Comparison of ENCODE assay signal across 8 mouse cellular contexts in the genomic region with DNA sequence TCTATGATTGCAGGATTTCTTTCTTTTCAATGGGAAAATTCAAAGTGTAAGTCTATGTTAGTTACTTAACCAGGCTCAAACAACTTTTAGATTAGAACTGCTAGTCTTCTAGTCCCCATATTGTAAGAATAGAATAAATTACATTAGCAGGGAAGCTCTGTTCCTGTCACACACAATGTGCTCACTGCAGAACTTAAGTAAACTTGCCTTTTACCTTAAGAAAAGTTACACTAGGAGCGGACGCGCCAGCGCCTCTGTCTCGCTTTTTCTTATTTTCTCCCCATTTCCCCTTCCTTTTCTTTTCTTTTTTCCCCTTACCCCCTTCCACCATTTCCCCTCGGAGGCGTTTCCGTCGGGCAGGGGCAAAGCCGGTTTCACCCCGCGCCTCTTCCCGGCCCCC. TPM values are rescaled to one million over a fixed set of nuclear protein-coding genes. Genes with fewer than 3 reads are reported as not detected.
DNase-seq lines count a peak whose midpoint lies in the region; ATAC-seq and TF ChIP-seq lines count a peak whose summit lies in the region.

No protein-coding gene starts in this region.

- H3K4me3 ChIP-seq in lung, embryonic 14.5 days (ENCODE audit: low read depth, low read length): peak overlapping the region; percentile 41
- H3K4me3 ChIP-seq in forebrain, embryonic 14.5 days (ENCODE audit: low read depth, low read length): peak overlapping the region; percentile 14
- peak overlapping the region; percentile 41 for H3K4me3 ChIP-seq in limb, embryonic 15.5 days
- H3K4me3 ChIP-seq in stomach, embryonic 14.5 days (ENCODE audit: low read depth, low read length): peak overlapping the region; percentile 35

- no peak overlapping the region for H3K27ac ChIP-seq in lung, embryonic 14.5 days (ENCODE audit: low read depth)
- no peak overlapping the region for H3K27ac ChIP-seq in forebrain, embryonic 14.5 days (ENCODE audit: low read depth, low read length)
- no peak overlapping the region for H3K27ac ChIP-seq in limb, embryonic 15.5 days
- H3K27ac ChIP-seq in stomach, embryonic 14.5 days (ENCODE audit: low read length): no peak overlapping the region

- ATAC-seq in lung, embryonic 14.5 days (ENCODE audit: insufficient read depth): no peak
- ATAC-seq in forebrain, embryonic 14.5 days: no peak
- ATAC-seq in limb, embryonic 15.5 days (ENCODE audit: insufficient number of reproducible peaks, low FRiP score, low TSS enrichment, low read depth): no peak
- no peak for ATAC-seq in stomach, embryonic 14.5 days (ENCODE audit: insufficient number of reproducible peaks, insufficient read depth, low FRiP score, low read depth)

- peaks cover 15% of the 10 kb centered on the region; the same call in 1 of the 2 replicates for H3K27me3 ChIP-seq in lung, embryonic 14.5 days (ENCODE audit: insufficient read depth, low read length)
- peaks cover 9% of the 10 kb centered on the region for H3K27me3 ChIP-seq in forebrain, embryonic 14.5 days (replicated peaks; ENCODE audit: control insufficient read depth, insufficient read depth, low read length)
- peaks cover 20% of the 10 kb centered on the region for H3K27me3 ChIP-seq in limb, embryonic 15.5 days
- 0 out of 2 replicates have a peak, but pooled peaks cover 5% of the 10 kb centered on the region for H3K27me3 ChIP-seq in stomach, embryonic 14.5 days (ENCODE audit: control insufficient read depth, insufficient read depth, low read length)

- no peaks in the 10 kb centered on the region for H3K4me1 ChIP-seq in lung, embryonic 14.5 days (ENCODE audit: insufficient read depth)
- H3K4me1 ChIP-seq in forebrain, embryonic 14.5 days (ENCODE audit: control insufficient read depth, insufficient read depth, low read length): no peaks in the 10 kb centered on the region
- H3K4me1 ChIP-seq in limb, embryonic 15.5 days: no peaks in the 10 kb centered on the region; the same call in 1 of the 2 replicates
- no peaks in the 10 kb centered on the region for H3K4me1 ChIP-seq in stomach, embryonic 14.5 days (ENCODE audit: control insufficient read depth, insufficient read depth, low read length)

- TF ChIP-seq CTCF in lung, embryonic 14.5 days (IDR thresholded peaks at IDR 0.05; ENCODE audit: low read depth): no peak

- no peaks in the 10 kb centered on the region for H3K9me3 ChIP-seq in lung, embryonic 14.5 days (ENCODE audit: low read depth, low read length)
- no peaks in the 10 kb centered on the region for H3K9me3 ChIP-seq in forebrain, embryonic 14.5 days (replicated peaks; ENCODE audit: control insufficient read depth, low read length)
- no peaks in the 10 kb centered on the region for H3K9me3 ChIP-seq in limb, embryonic 15.5 days
- no peaks in the 10 kb centered on the region for H3K9me3 ChIP-seq in stomach, embryonic 14.5 days (ENCODE audit: control insufficient read depth, low read depth, low read length)

- peak; percentile 7 for DNase-seq in lung, embryonic 14.5 days
- no peak for DNase-seq in lung, postnatal 36 days
- no peak for DNase-seq in forebrain, embryonic 14.5 days (ENCODE audit: low spot score)
- DNase-seq in yolk sac, embryonic 10.5 days (ENCODE audit: low spot score): no peak
- DNase-seq in spleen, adult 18-20 months: no peak
- DNase-seq in gastrocnemius, postnatal 25 days: no peak

- 7% methylated on average over 13 of the region's 13 CpGs for WGBS in lung, embryonic 14.5 days
- WGBS in forebrain, embryonic 14.5 days: 6% methylated on average over 13 of the region's 13 CpGs
- WGBS in limb, embryonic 15.5 days: 7% methylated on average over 13 of the region's 13 CpGs
- WGBS in stomach, embryonic 14.5 days: 3% methylated on average over 13 of the region's 13 CpGs

- peak overlapping the region; percentile 68 for H3K4me2 ChIP-seq in lung, embryonic 14.5 days
- H3K4me2 ChIP-seq in forebrain, embryonic 14.5 days (ENCODE audit: low read length): peak overlapping the region; percentile 41
- H3K4me2 ChIP-seq in limb, embryonic 15.5 days: peak overlapping the region; percentile 71
- H3K4me2 ChIP-seq in stomach, embryonic 14.5 days (replicated peaks; ENCODE audit: low read depth, low read length): peak overlapping the region; percentile 61

- peak overlapping the region; percentile 43; the same call in 1 of the 2 replicates for H3K9ac ChIP-seq in lung, embryonic 14.5 days
- H3K9ac ChIP-seq in forebrain, embryonic 14.5 days (ENCODE audit: low read length): no peak overlapping the region
- no peak overlapping the region for H3K9ac ChIP-seq in limb, embryonic 15.5 days
- H3K9ac ChIP-seq in stomach, embryonic 14.5 days (replicated peaks; ENCODE audit: low read depth, low read length): no peak overlapping the region

- H3K36me3 ChIP-seq in lung, embryonic 14.5 days (ENCODE audit: insufficient read depth): no peaks in the 10 kb centered on the region
- H3K36me3 ChIP-seq in forebrain, embryonic 14.5 days (ENCODE audit: control insufficient read depth, insufficient read depth, low read length): no peaks in the 10 kb centered on the region
- H3K36me3 ChIP-seq in limb, embryonic 15.5 days: no peaks in the 10 kb centered on the region
- no peaks in the 10 kb centered on the region for H3K36me3 ChIP-seq in stomach, embryonic 14.5 days (ENCODE audit: control insufficient read depth, insufficient read depth, low read length)

RNA-seq across cellular contexts. Expression of gene Zmym2, which starts 21.8 kb away (rescaled TPM):
- polyA plus RNA-seq in lung, embryonic 14.5 days (2014; fragmentation: Nextera tagmentation; extraction: Ambion mirVana): 45.1 and 49.5 TPM in 2 replicates
- 54.7 and 73.1 TPM in 2 replicates for polyA plus RNA-seq in forebrain, embryonic 14.5 days (2014; fragmentation: Nextera tagmentation; extraction: Ambion mirVana)
- polyA plus RNA-seq in limb, embryonic 15.5 days (2015; fragmentation: Nextera tagmentation; extraction: Ambion mirVana): 34.0 and 38.2 TPM in 2 replicates
- 47.3 and 54.0 TPM in 2 replicates for polyA plus RNA-seq in stomach, embryonic 14.5 days (2014; fragmentation: Nextera tagmentation; extraction: Ambion mirVana)
- 10 to 100 TPM; 27.9 to 30.0 TPM for total RNA-seq in gastrocnemius, postnatal 25 days (2021)

RNA-seq across cellular contexts. Expression of gene Zmym5, which starts 53.1 kb away (rescaled TPM):
- polyA plus RNA-seq in lung, embryonic 14.5 days (2014; fragmentation: Nextera tagmentation; extraction: Ambion mirVana): 22.2 and 23.3 TPM in 2 replicates
- polyA plus RNA-seq in forebrain, embryonic 14.5 days (2014; fragmentation: Nextera tagmentation; extraction: Ambion mirVana): 24.1 and 25.7 TPM in 2 replicates
- polyA plus RNA-seq in limb, embryonic 15.5 days (2015; fragmentation: Nextera tagmentation; extraction: Ambion mirVana): 25.9 and 26.4 TPM in 2 replicates
- polyA plus RNA-seq in stomach, embryonic 14.5 days (2014; fragmentation: Nextera tagmentation; extraction: Ambion mirVana): 27.6 and 27.8 TPM in 2 replicates
- 10 to 100 TPM; 14.2 to 14.6 TPM for total RNA-seq in gastrocnemius, postnatal 25 days (2021)
